Mouse (Mus musculus) kidney, embryonic 16.5 days (tissue): ENCODE data around the gene Bahcc1. TPM values are rescaled to one million over a fixed set of nuclear protein-coding genes. Genes with fewer than 3 reads are reported as not detected.

Experiments
- ATAC-seq: fragments of 200-750 bp; cut with Nextera tagmentation; 2 replicates; pipeline ENCODE4 v1.8.0; 2017; ENCODE audit warnings: moderate TSS enrichment; ENCODE audit not compliant: low FRiP score, low TSS enrichment
- H3K27ac ChIP-seq: fragments of 300-500 bp; sonication (generic); 2 replicates; pipeline ENCODE4 v1.5.1; 2014; ENCODE audit warnings: low read length
- H3K27me3 ChIP-seq: fragments of 300-500 bp; sonication (generic); 2 replicates; pipeline ENCODE4 v1.6.1; 2014; ENCODE audit warnings: low read length, control low read depth, mixed read lengths; ENCODE audit not compliant: insufficient read depth
- H3K36me3 ChIP-seq: fragments of 300-500 bp; sonication (generic); 2 replicates; pipeline ENCODE4 v1.6.1; 2014; ENCODE audit warnings: low read length, control low read depth, mixed read lengths; ENCODE audit not compliant: insufficient read depth
- H3K4me1 ChIP-seq: fragments of 300-500 bp; sonication (generic); 2 replicates; pipeline ENCODE4 v1.6.1; 2014; ENCODE audit warnings: low read length, control low read depth, mixed read lengths; ENCODE audit not compliant: insufficient read depth
- H3K4me2 ChIP-seq: fragments of 300-500 bp; sonication (generic); replicated peaks from 2 replicates; pipeline ENCODE4 v1.6.1; 2014; ENCODE audit warnings: low read depth, low read length
- H3K4me3 ChIP-seq: fragments of 300-500 bp; sonication (generic); 2 replicates; pipeline ENCODE4 v1.5.1; 2014; ENCODE audit warnings: mild to moderate bottlenecking, low read length
- H3K9ac ChIP-seq: fragments of 300-500 bp; sonication (generic); replicated peaks from 2 replicates; pipeline ENCODE4 v1.6.1; 2014; ENCODE audit warnings: low read length
- H3K9me3 ChIP-seq: fragments of 300-500 bp; sonication (generic); 2 replicates; pipeline ENCODE4 v1.6.1; 2016; ENCODE audit warnings: low read length, control low read depth
- WGBS: fragments of 180-500 bp; shearing (Covaris S2); extraction: QIAGEN DNeasy Blood & Tissue Kit; methylation state at CpG from one replicate; pipeline ENCODE4 v1.1.7; 2014; 5-methylcytosine and 5-hydroxymethylcytosine counted together
- polyA plus RNA-seq: library from polyadenylated mRNA; unstranded; fragments of >200 nt; fragmentation: Nextera tagmentation; extraction: Ambion mirVana; gene quantifications from 2 replicates; pipeline ENCODE4 v1.2.1, GENCODE M21; 2015

The Bahcc1 gene
- polyA plus RNA-seq, 1 experiment from 2014 or later, result 14.2 TPM

DNA sequence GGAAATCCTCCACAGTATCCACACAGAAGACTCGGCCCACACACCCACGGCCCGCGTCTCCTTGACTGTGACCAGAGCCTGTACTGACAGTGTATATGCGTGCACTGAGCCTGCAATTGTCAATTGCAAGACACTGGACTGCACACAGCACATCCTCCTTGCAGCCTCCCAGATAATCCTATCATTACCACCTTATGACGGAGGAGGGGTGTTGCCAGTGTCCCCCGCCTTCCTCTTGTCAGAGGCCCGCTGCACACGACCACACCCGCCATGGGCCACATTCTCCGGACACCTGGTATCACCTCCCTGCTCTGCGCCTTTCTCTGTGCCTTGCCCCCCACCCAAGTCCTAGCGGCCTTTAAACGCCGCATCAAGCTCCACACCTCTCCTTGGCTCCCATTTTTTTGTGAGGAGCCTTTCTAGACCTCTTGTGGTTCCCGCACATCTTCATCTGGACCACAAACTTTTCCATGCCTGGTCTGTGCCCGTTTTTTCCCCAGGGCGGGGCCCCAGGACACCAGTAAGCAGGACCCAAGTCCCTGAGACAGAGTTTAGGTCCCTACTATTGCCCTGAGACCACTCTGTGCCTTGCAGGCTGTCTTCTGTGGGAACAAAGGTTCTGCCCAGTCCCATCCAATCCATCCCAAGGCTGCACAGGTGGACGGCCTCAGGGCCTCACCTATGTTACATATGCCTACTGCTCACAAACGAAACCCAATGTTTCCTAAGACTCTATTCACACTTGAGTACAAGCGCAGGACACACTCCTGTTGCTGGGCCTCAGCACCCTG lies 71.0 kb downstream of the Bahcc1 start:
- Histone ChIP-seq H3K4me1 (peaks cover 47% of the 10 kb centered on the region), H3K9ac (peak overlapping the region; percentile 59; the same call in 1 of the 2 replicates), H3K36me3 (no peaks in the 10 kb centered on the region), H3K9me3 (peaks cover 5% of the 10 kb centered on the region; the same call in 1 of the 2 replicates), H3K4me2 (peak overlapping the region; percentile 66; the same call in 1 of the 2 replicates), H3K27me3 (no peaks in the 10 kb centered on the region), H3K4me3 (no peak overlapping the region), H3K27ac (peak overlapping the region; percentile 91)
- 85% methylated on average over 20 of the region's 21 CpGs for WGBS
- ATAC-seq, result no peak

DNA sequence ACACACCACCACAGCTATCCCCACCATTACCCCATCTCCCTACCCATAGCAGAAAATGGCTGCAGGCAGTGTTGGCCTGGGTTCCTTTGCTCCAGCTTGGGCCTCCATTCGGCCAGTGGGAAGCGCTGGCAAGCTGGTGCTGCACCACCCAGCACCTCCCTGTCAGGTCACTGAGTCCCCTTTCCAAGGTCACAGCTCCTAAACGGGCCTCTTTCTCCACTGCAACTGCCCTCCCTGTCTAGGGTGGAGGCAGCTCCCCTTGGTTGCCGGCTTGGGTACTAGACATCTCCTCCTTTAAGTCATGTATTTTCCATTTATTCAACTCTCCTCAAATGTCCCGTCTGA lies 71.6 kb downstream of the Bahcc1 start:
- H3K27me3 ChIP-seq, result no peaks in the 10 kb centered on the region
- no peak for ATAC-seq
- peaks cover 51% of the 10 kb centered on the region for H3K4me1 ChIP-seq
- peak overlapping the region; percentile 66 for H3K4me2 ChIP-seq
- H3K27ac ChIP-seq, result peak overlapping the region; percentile 91
- H3K9ac ChIP-seq, result peak overlapping the region; percentile 59; the same call in 1 of the 2 replicates
- H3K9me3 ChIP-seq, result peaks cover 5% of the 10 kb centered on the region; the same call in 1 of the 2 replicates
- no peaks in the 10 kb centered on the region for H3K36me3 ChIP-seq
- 20% methylated on average over 5 of the region's 5 CpGs for WGBS
- H3K4me3 ChIP-seq, result no peak overlapping the region; the same call in 1 of the 2 replicates

DNA sequence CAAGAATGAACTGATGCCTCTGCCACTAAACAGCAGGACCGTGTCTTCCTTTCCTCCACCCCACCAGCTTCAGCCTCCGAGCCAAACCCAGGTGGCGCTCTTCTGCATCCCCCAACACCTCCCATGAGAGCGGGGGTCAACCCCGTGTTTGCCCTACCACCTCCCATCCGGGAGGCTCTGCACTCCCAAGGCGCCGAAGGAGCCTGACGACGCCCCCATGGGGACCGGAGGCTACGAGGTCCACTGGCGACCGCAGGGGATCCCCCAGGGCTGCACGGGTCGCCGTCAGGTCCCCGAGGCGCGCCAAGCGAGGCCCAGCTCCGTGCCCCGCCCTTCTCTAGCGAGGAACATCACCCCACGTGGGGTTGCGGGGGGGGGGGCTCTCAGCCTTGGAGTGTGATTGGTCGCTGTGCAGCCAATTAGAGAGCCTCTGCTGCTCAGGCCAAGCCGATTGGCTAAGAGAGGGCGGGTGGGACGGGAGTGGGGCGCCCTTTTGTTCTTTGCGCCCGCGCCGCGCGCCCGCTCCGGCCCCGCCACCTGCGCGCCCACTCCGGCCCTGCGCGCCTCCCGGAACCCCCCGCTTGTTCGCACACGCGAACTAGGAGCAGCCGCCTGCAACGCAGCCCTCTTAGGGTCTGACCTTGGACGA lies 72.3 kb downstream of the Bahcc1 start:
- Histone ChIP-seq H3K36me3 (no peaks in the 10 kb centered on the region), H3K9ac (peak overlapping the region; percentile 75), H3K9me3 (peaks cover 5% of the 10 kb centered on the region; the same call in 1 of the 2 replicates), H3K4me3 (peak overlapping the region; percentile 54), H3K4me2 (peak overlapping the region; percentile 66), H3K27me3 (no peaks in the 10 kb centered on the region), H3K4me1 (peaks cover 51% of the 10 kb centered on the region), H3K27ac (peak overlapping the region; percentile 91)
- peak; percentile 95 for ATAC-seq
- WGBS, result under 1% methylated on average over 53 of the region's 53 CpGs

DNA sequence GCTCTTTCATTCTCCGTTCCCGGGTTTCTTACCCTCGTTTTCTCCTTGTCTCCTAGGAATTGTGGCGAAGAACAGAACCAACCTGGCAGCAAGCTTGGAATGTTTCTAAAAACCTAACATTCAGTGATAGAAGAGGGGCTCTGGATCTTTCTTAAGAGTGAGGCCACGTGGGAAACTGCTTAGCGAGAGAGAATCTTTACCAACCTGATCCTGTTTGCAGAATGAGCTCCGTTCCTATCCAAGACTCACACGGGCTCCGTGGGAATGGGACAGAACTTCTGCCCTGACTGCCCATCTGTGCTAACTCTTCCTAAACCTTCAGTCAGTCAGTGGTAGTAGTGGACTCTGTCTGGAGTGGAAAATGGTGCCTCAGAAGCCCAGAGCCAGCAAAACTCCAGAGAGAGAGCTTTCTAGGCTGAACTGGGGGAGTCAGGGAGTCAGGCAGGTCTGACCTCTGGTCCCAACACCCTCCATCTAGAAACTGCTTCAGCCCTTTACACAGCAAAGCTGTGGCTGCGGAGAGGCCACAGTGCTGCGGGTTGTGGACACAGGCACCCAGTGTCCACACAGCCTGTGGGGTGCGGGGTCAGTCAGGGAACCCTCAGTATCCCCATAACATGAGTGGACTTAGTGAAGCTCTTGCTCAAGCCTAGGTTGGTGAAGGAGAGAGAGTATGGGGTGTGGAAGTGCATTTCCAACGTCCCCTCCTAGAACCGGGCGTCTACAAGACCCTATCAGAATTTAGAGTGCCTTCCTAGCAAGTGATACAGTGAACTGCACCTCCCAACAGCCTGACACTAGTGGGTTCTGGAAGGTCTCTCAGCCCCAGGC lies 73.0 kb downstream of the Bahcc1 start:
- Histone ChIP-seq H3K4me2 (peak overlapping the region; percentile 66), H3K9ac (peak overlapping the region; percentile 75), H3K27ac (peak overlapping the region; percentile 91), H3K9me3 (peaks cover 5% of the 10 kb centered on the region; the same call in 1 of the 2 replicates), H3K4me3 (peak overlapping the region; percentile 54), H3K27me3 (no peaks in the 10 kb centered on the region), H3K4me1 (peaks cover 57% of the 10 kb centered on the region), H3K36me3 (no peaks in the 10 kb centered on the region)
- WGBS, result 22% methylated on average over 15 of the region's 15 CpGs
- ATAC-seq, result no peak

DNA sequence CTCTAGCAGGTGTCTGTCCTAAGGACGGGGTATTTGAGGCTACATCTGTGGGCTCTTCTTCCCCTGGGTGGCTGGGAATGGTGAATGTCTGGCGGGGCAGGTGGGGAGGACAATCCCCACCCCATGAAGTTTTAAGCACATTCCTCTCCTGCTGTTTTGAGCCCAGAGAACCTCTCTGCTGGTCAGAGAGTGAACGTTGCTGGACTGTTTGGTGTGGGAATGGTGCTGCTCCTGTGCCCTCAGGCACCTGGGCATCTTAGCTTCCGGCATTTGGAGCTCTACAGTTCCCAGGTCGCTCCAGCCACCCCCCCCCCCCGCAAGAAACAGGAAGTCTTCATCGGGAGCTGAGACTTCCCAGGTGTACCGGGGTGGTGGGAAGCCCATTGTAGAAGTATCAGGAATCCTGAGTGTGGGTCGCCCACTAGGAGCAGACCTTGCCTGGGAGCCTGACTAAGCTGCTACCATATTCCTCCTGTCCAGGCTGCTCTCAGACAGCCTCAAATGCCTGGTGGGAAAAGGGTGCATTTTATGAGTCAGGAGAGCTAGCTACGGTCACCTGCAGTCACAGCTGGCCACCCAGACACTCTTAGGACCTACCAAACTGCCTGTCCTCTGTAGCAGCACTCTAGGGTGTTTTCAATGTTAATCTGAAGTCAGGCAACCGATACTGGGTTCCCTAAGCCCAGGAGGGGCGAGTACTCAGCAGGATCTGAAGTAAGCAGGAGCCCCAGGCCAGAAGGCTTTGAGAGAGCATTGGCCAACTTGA lies 73.8 kb downstream of the Bahcc1 start:
- H3K9ac ChIP-seq, result peak overlapping the region; percentile 75
- no peak overlapping the region for H3K4me3 ChIP-seq
- H3K27me3 ChIP-seq, result no peaks in the 10 kb centered on the region
- WGBS, result 41% methylated on average over 12 of the region's 12 CpGs
- H3K4me2 ChIP-seq, result peak overlapping the region; percentile 66; the same call in 1 of the 2 replicates
- H3K36me3 ChIP-seq, result no peaks in the 10 kb centered on the region
- H3K9me3 ChIP-seq, result no peaks in the 10 kb centered on the region
- no peak for ATAC-seq
- peaks cover 62% of the 10 kb centered on the region for H3K4me1 ChIP-seq
- peak overlapping the region; percentile 91 for H3K27ac ChIP-seq

DNA sequence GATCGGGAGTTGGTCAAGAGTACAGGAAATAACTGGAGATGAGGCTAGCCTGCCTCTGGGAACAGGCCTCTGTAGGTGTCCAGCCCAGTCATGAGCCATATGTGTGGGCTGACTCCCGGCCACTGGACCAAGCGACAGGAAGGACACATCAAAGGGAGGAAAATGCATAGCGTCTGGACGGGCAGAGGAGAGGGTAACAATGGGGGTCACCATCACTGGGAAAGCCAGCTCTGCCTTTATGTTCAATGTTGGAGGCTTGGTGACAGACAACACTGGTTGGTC lies 74.3 kb downstream of the Bahcc1 start:
- Histone ChIP-seq H3K36me3 (no peaks in the 10 kb centered on the region), H3K4me1 (peaks cover 67% of the 10 kb centered on the region), H3K27me3 (no peaks in the 10 kb centered on the region), H3K9me3 (no peaks in the 10 kb centered on the region), H3K27ac (peak overlapping the region; percentile 71), H3K4me2 (no peak overlapping the region), H3K4me3 (no peak overlapping the region; the same call in 1 of the 2 replicates), H3K9ac (0 out of 2 replicates have a peak overlapping the region, but pooled peaks have one; percentile 16)
- 9% methylated on average over 5 of the region's 5 CpGs for WGBS
- no peak for ATAC-seq

DNA sequence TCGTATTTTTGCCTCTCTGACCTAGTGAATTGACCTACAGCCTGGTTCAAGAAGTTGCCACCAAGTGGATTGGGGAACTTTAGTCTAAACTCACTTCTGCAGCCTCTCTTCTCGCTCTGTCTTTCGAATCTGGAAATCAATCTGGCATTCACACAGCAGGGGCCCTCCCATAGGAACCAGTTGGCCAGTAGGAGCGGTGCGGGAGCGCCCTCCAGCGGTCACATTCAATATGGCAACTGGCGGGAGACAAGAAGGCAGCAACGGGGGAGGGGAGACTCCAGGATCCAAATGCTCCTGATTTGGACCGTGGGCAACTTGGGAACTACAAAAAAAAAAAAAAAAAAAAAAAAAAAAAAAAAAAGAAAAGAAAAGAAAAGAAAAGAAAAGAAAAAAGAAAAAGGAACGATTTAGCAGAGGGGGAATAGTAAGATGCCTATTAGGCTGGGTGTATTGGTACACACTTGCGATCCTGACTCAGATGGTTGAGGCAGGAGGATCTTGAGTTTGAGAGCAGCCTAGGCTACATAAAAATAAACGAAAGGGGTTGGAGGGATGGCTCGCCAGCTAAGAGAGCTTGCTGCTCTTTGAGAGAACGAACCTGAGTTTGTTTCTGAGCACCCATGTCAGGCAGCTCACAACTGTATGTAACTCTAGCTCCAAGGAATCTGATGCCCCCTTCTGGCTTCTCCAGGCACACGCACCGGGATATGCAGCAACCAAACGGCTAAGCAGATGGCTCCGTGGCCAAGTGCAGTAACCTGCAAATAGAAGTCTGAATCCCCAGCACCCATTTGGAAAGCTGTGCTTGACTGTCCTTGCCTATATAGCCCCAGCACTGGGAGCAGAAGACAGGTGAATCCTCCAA lies 75.1 kb downstream of the Bahcc1 start:
- peak overlapping the region; percentile 71 for H3K27ac ChIP-seq
- no peaks in the 10 kb centered on the region for H3K9me3 ChIP-seq
- ATAC-seq, result no peak
- peaks cover 70% of the 10 kb centered on the region for H3K4me1 ChIP-seq
- H3K4me3 ChIP-seq, result no peak overlapping the region; the same call in 1 of the 2 replicates
- H3K9ac ChIP-seq, result 0 out of 2 replicates have a peak overlapping the region, but pooled peaks have one; percentile 16
- 5% methylated on average over 19 of the region's 19 CpGs for WGBS
- H3K4me2 ChIP-seq, result 0 out of 2 replicates have a peak overlapping the region, but pooled peaks have one; percentile 13
- no peaks in the 10 kb centered on the region for H3K36me3 ChIP-seq
- no peaks in the 10 kb centered on the region for H3K27me3 ChIP-seq

DNA sequence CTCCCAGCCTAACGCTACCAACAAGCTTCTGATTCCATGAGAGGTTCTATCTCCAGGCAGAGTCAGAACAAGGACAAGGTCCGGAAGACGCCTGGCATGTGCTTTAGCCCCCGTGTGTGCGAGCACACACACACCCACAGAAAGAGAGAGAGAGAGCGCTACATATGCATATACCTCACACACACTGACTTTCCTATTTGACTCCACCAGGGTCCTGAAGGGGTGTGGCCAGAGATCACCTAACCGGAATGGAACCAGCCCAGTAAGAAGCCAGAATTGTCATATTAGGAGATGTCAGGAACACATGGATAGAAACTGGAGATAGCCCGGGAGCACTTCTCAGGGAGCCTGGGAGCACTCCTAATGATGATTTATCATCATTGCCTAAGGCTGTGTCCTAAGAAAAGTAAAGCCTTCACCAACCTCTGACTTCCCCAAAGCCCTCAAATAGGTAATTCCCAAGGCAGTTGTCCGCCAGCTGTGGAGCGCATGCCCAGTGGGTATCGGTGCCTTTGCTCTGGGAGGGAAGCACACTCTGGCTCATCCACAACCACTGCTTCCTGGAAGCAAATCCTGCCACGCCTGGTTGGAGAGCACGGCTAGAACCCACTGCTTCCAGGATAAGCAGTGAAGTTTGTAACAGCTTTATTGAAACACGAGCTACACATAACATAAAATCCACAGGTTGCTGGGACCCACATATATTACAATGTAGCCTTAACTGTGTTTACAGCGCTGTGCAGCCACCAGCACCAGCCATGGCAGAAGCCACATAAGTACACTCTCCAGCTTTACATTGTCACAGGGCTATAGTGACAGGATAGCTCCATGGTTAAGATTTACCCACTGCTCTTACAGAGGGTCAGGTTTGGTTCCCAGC lies 75.9 kb downstream of the Bahcc1 start:
- Histone ChIP-seq H3K9ac (0 out of 2 replicates have a peak overlapping the region, but pooled peaks have one; percentile 1), H3K4me3 (no peak overlapping the region), H3K27me3 (no peaks in the 10 kb centered on the region), H3K27ac (no peak overlapping the region), H3K4me1 (peaks cover 66% of the 10 kb centered on the region), H3K9me3 (no peaks in the 10 kb centered on the region), H3K4me2 (0 out of 2 replicates have a peak overlapping the region, but pooled peaks have one; percentile 13), H3K36me3 (no peaks in the 10 kb centered on the region)
- ATAC-seq, result no peak
- WGBS, result 44% methylated on average over 15 of the region's 15 CpGs
